Mouse (Mus musculus): Measurements from ENCODE around the gene Hipk2.

The Hipk2 gene

DNA sequence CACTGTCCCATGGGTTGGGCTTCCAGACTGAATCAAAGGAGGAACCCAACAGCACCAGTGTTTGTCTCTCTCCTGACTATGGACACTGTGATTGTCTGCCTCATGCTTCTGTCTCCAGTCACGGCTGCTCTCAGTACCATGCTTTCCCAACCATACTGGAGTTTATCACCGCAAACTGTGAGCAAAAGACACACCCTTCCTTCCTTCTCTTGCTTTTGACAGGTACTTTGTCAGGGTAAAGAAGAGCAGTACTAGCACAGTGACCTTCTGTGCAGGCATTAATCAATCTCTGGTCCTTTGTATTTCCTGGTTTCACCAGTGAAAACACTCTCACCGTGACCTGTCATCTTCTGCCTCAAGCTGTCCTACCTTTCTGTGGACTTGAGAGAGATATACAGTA is 25.7 kb upstream of the Hipk2 start:
- no peak for DNase-seq

GRCm38 (mm10) chr6:38901152-38901551 is 25.2 kb upstream of the Hipk2 start:
- no peak for DNase-seq

DNA sequence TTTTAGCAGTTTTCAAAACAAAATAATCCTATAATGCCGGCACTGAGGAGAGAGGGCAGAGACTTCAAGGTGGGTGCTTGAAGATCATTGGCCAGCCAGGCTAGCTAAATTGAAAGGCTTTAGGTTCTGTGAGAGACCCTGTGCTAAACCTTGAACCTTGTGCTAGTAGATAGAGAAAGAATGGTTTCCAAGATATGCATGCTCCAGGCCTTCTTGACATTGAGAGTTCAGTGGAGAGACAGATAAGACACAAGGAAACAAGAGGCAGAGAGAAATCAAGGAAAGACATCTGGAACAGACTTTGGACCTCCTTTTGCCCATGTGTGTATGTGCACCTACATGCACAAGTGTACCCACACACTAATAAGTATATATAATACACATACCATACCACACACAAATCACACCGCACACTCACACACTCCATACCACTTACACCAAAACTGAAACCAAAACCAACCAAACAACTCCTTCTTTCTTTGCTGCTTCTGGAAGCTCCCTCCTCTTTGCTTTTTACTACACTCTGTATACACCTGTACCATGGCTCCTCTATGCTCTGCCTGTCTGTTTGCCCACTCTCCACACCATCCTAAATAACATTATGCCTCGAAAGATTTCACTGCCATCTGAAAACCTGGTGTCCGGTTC is 24.6 kb upstream of the Hipk2 start:
- no peak for DNase-seq

DNA sequence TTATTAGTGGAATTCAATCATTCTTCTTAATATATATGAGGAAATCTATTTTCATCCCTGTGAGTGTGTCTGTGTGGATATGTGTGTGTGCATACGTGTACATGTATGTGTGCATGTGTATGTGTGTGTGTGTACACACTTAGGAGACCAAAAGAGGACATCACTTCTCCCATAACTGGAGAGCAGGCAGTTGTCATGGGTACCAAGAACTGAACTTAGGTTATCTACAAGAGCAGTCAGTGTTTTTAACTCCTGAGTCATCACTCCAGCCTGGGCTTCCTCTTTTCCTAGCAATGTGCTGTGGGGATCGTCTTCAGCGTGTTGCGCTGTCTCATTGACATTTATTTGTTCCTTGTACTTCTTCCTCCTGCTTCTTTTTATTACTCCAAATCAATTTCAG is 24.1 kb upstream of the Hipk2 start:
- no peak for DNase-seq

DNA sequence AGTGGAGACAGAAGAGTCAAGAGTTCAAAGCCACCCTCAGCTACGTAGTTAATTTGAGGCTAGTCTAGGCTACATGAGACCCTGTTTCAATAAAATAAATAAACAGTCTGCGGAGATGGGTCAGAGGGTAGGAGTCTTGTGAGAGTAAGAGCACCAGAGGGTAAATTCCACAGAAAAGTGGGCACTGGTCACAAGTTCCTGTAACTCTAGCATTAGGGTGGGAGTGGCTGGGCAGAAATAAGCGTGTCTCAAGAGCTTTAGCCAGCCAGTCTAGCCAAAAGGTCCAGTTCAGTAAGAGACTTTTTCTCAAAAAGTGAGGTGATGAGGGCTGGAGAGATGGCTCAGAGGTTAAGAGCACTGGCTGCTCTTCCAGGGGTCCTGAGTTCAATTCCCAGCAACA is 17.6 kb upstream of the Hipk2 start:
- no peak for DNase-seq

DNA sequence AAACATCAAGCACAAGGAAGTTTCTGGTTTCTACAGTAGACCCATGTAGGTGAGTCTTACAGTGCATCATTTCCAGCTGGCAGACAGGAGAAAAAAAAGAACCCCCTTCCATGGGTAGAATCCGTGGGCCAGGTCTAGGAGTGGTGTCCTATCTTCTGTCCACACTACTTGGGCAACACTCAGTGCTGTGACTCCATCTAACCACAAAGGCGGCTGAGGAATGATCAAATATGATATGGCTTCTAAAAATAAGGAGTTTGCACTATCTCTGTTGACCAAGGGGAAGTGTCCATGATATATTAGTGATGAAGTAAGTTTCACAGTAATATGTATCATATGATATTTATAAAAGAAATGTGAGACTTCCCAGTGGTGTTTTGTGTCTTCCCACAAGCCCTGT is 16.1 kb upstream of the Hipk2 start:
- no peak for DNase-seq

GRCm38 (mm10) chr6:38889156-38889555 is 13.2 kb upstream of the Hipk2 start:
- no peak for DNase-seq

- DNase-seq: no peak
Measured at GRCm38 (mm10) chr6:38887436-38887835, 11.5 kb upstream of the Hipk2 start.

- DNase-seq: no peak
Measured at GRCm38 (mm10) chr6:38885132-38885531, 9.2 kb upstream of the Hipk2 start.

GRCm38 (mm10) chr6:38884482-38884881 is 8.5 kb upstream of the Hipk2 start:
- DNase-seq: no peak

DNA sequence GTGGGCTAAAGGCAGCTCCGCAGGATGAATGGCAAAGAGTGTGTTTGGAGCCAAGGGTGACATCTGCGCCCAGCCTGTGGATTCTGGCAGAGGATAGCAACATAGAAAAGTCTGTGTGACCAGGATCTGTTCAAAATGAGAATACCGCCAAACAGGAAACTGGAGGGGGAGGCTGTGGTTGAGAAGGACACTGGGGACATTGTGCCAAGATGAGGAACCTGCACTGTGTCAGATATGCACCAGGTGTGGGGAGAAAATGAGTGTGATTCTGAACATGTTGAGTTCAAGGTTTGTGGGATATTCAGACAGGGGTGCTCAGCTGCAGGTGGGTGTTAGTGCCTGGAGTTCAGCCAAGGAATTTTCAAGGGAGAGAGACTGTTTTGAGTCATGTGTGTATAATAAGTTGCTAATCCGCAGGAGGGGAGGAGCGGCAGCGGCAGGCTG is 6.8 kb upstream of the Hipk2 start:
- no peak for DNase-seq

GRCm38 (mm10) chr6:38881975-38882374 is 6.0 kb upstream of the Hipk2 start:
- no peak for DNase-seq

DNA sequence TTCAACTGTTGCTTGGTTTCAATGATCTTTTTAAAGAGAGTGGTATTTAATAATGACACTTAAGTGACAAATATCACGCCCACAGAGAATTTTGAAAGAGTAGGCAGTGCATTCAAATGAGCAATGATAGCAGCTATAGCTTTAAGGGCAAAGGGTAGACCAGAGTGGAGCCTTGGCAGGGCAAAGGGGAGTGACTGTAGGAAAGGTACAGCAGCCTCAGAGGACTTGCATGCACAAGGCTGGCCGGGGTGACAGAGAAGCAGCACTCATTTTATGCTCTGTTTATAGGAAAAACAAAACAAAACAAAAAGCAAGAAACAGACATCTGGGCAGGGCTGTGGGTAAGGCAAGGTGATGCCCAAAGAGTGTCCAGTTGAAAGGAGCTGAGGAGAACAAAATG is 5.5 kb upstream of the Hipk2 start:
- no peak for DNase-seq

GRCm38 (mm10) chr6:38877674-38878073 is 1.7 kb upstream of the Hipk2 start:
- no peak for DNase-seq

DNA sequence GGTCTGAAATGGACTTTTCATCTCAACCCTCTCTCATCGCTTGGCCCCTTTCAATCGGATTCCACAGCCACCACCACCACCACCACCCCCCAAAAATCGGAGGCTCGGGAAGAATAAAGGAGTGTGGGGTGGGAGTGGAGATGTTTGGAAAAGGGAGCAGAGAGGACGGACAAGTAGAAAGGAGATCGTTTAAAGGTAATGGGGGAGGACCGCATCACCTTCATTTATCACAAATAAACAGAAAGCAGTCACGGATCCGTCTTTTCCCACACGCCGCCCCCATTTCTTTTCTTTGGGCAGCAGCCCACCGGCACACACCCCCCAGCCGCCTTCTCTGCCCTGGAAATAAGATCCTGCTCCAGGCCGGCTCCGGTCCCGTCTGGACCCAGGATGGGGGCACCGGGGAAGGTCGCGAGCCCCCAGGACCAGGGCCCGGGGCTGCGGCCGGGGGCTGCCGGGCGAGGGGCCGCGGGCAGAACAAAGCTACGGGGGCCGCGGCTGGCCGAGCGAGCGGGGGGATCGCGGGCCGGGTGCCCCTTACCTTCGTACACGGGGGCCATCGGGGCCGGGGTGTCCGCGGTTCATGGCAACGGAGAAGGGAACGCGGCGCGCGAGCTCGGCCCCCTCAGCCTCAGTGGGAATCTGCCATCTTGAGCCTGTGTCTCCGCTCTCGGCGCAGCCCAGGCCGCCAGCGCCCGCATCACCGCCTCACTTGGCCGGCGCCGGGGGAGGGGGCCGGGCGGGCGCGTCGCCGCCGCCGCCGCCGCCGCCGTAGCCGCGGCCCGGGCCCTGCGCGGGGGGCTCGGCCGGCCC is 501 bp downstream of the Hipk2 start, which contains the start of gene Tbxas1:
TSS of gene Tbxas1 (plus strand) at position 147 of the 813 bp plus-strand sequence.
- peak; percentile 64 to 76 for DNase-seq

- peak in 1 of 2 experiments; percentile 29 for DNase-seq
Measured at GRCm38 (mm10) chr6:38874565-38875257, 1.3 kb downstream of the Hipk2 start.

DNA sequence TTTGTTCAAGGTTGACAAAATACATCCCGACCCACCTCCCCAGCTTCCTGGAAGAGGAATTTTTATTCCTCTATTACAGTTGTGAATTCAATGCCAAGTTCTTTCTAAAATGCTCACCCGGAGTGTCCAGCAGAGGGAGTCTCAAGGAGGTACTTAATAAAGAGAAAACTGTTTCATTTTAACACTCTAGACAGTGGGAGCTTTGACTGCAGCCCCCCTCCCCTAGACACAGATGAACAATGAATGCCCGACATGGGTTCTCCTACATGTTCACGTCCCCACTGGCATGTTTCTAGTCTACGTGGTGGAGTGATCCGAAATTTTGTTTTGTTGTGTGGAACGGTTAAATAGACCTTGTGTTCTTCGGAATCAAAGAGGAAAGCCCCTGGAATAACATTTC is 1.9 kb downstream of the Hipk2 start:
- peak in 1 of 2 experiments; percentile 76 for DNase-seq

GRCm38 (mm10) chr6:38873316-38873715 is 2.6 kb downstream of the Hipk2 start:
- no peak for DNase-seq

DNA sequence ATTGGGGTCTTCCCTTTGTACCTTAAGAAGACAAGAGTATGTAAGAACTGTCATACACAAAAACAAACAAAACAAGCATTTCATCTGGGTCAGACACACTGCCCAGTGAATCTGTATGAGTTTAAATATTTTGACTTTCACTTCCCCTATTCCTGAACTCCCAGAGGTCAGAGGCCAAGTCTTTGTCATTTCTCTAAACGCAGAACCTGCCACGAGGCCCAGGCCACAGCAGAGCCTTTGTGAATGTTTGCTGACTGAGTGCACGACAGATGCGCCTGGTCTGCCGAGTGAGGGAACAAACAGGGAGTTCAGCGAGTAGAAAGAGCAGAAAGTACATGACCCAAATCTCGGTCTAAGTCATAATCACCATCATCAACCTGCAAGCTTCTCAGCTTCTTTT is 4.9 kb downstream of the Hipk2 start:
- peak; percentile 35 to 47 for DNase-seq

- DNase-seq: no peak
Measured at GRCm38 (mm10) chr6:38870070-38870469, 5.9 kb downstream of the Hipk2 start.

- no peak for DNase-seq
Measured at GRCm38 (mm10) chr6:38868974-38869373, 7.0 kb downstream of the Hipk2 start.

GRCm38 (mm10) chr6:38867291-38867690 is 8.7 kb downstream of the Hipk2 start:
- no peak for DNase-seq

DNA sequence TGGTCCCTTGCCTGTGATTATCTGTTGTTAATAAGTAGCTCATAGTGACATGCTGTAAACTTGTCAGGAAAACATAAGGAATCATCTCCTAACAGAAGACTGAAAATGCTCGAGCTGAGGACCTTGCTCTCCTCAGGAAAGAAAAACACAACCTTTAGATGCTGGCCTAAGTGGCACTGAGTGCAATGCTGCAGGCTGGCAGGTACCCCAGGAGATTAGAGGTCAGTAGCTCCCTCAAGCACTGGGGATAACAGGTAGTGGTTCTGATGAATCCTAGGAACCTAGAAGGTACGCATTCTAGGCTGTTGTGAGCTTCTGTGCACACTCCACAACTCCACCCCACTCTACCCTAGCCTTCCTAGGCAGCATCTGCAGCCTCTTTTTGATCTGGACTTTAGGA is 9.2 kb downstream of the Hipk2 start:
- no peak for DNase-seq

DNA sequence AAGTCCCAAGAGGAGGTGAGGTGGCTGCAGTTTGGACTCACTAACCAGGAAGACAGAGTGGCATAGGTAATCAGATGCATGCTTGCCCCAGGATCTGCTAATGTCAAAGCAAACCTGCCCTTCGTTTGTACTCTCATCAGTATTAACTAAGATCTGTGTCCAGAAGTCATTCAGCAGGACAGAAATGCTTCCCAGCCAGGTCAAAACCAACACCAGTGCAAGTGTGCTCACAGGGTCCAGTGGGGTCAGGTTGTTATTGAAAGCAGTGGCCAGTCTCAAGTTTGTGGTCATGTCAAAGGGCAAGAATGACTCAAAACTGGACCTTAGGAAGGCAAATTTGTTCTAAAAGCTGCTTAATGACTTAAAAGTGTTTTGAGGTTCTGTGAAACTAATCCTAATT is 9.6 kb downstream of the Hipk2 start:
- DNase-seq: no peak
